Mouse (Mus musculus) embryonic facial prominence, embryonic 14.5 days (tissue): Measurements from ENCODE around the gene Mindy2. TPM values are rescaled to one million over a fixed set of nuclear protein-coding genes. Genes with fewer than 3 reads are reported as not detected.

Experiments used
- ATAC-seq: fragments of 200-750 bp; cut with Nextera tagmentation; 2 replicates; pipeline ENCODE4 v1.8.0; 2017; ENCODE audit warnings: low read depth, moderate number of reproducible peaks, moderate TSS enrichment
- DNase-seq: peaks from one replicate; pipeline ENCODE4 v3.0.0-alpha.2; 2015; ENCODE audit warnings: low spot score
- H3K27ac ChIP-seq: fragments of 300-500 bp; sonication (generic); replicated peaks from 2 replicates; pipeline ENCODE4 v1.5.1; 2014; ENCODE audit warnings: low read depth, mild to moderate bottlenecking, low read length, moderate library complexity
- H3K27me3 ChIP-seq: fragments of 300-500 bp; sonication (generic); replicated peaks from 2 replicates; pipeline ENCODE4 v1.6.1; 2014; ENCODE audit warnings: low read length; ENCODE audit not compliant: control insufficient read depth, insufficient read depth
- H3K36me3 ChIP-seq: fragments of 300-500 bp; sonication (generic); 2 replicates; pipeline ENCODE4 v1.6.1; 2014; ENCODE audit warnings: low read length, mixed read lengths; ENCODE audit not compliant: control insufficient read depth, insufficient read depth
- H3K4me1 ChIP-seq: fragments of 300-500 bp; sonication (generic); 2 replicates; pipeline ENCODE4 v1.6.1; 2014; ENCODE audit warnings: antibody characterized with exemption, low read length; ENCODE audit not compliant: control insufficient read depth, insufficient read depth
- H3K4me2 ChIP-seq: fragments of 300-500 bp; sonication (generic); 2 replicates; pipeline ENCODE4 v1.6.1; 2014; ENCODE audit warnings: low read depth, mild to moderate bottlenecking, low read length, moderate library complexity, mixed read lengths
- H3K4me3 ChIP-seq: fragments of 300-500 bp; sonication (generic); 2 replicates; pipeline ENCODE4 v1.5.1; 2014; ENCODE audit warnings: low read depth, mild to moderate bottlenecking, low read length
- H3K9ac ChIP-seq: fragments of 300-500 bp; sonication (generic); 2 replicates; pipeline ENCODE4 v1.6.1; 2014; ENCODE audit warnings: low read depth, mild to moderate bottlenecking, low read length, moderate library complexity, mixed read lengths
- H3K9me3 ChIP-seq: fragments of 300-500 bp; sonication (generic); 2 replicates; pipeline ENCODE4 v1.6.1; 2016; ENCODE audit warnings: low read length; ENCODE audit not compliant: control insufficient read depth
- WGBS: fragments of 180-500 bp; shearing (Covaris S2); extraction: QIAGEN DNeasy Blood & Tissue Kit; methylation state at CpG from one replicate; pipeline ENCODE4 v1.1.7; 2014; 5-methylcytosine and 5-hydroxymethylcytosine counted together
- polyA plus RNA-seq: library from polyadenylated mRNA; unstranded; fragments of >200 nt; fragmentation: Nextera tagmentation; extraction: Ambion mirVana; gene quantifications from 2 replicates; pipeline ENCODE4 v1.2.1, GENCODE M21; 2014

Mindy2 gene
- polyA plus RNA-seq, 1 experiment from 2014 or later = 15.3 TPM

DNA sequence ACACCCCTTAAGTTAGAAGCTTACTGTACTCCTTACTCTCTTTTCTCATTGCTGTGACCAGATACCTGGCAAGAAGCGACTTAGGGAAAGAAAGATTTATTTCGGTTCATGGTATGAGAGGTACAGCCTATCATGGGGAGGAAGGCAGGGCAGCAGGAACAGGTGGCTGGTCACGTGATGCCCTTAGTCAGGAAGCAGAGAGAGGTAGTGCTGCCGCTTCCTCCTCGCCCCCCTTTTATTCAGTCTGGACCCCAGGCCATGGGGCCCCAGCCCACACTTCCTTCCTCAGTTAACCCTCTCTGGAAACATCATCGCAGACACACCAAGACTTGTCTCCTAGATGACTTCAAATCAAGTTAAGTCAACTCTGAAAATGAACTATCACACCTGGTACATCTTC is 14.3 kb upstream of the Mindy2 start:
- Histone ChIP-seq H3K4me2 (no peak overlapping the region), H3K4me3 (no peak overlapping the region), H3K4me1 (peaks cover 5% of the 10 kb centered on the region; the same call in 1 of the 2 replicates), H3K27ac (no peak overlapping the region), H3K27me3 (no peaks in the 10 kb centered on the region), H3K9me3 (peaks cover 4% of the 10 kb centered on the region), H3K9ac (no peak overlapping the region), H3K36me3 (no peaks in the 10 kb centered on the region)
- ATAC-seq (no peak), DNase-seq (no peak)
- WGBS = 59% methylated on average over 6 of the region's 6 CpGs

DNA sequence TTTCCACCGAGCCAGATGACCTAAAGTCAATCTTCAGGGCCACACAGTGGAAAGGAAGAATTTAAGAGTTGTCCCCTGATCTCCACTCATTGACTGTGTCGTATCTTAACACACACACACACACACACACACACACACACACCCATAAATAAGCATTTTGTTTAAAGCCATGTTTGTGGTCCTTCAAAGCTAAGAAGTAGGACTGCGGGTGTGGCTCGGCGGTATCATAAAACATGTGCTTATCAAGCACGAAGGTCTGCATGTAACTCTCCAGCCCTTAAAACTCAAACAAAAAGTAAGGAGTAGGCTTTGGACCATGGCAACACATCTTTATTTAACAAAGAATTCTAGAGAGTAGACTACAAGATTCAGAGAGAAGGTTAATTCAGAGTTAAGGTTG is 13.4 kb upstream of the Mindy2 start:
- Histone ChIP-seq H3K4me2 (no peak overlapping the region), H3K36me3 (no peaks in the 10 kb centered on the region), H3K27ac (no peak overlapping the region), H3K9me3 (peaks cover 4% of the 10 kb centered on the region), H3K9ac (no peak overlapping the region), H3K4me3 (no peak overlapping the region), H3K4me1 (peaks cover 5% of the 10 kb centered on the region; the same call in 1 of the 2 replicates), H3K27me3 (no peaks in the 10 kb centered on the region)
- DNase-seq = no peak
- no peak for ATAC-seq
- WGBS = 84% methylated on average over 6 of the region's 6 CpGs

DNA sequence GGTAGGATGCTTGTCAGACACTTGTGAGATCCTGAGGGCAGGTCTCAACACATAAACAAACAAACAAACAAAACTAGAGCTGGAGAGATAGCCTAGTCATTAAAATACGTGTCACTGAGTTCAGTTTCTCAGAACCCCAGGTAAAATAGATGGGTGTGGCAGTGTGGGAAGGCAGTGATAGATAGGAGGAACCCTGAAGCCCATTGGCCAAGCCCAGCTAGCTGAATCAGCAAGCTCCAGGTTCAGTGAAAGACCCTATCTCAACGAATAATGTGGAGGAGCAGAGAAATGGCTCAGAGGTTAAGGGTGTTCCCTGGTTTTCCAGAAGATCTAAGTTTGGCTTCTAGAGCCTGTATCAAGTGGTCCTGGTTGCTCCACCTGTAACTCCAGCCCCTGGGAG is 12.2 kb upstream of the Mindy2 start:
- DNase-seq (no peak), ATAC-seq (no peak)
- no peaks in the 10 kb centered on the region for H3K36me3 ChIP-seq
- peaks cover 4% of the 10 kb centered on the region for H3K9me3 ChIP-seq
- H3K4me1 ChIP-seq = peaks cover 5% of the 10 kb centered on the region; the same call in 1 of the 2 replicates
- no peaks in the 10 kb centered on the region for H3K27me3 ChIP-seq
- WGBS = 67% methylated on average over 2 of the region's 2 CpGs
- H3K4me2 ChIP-seq = no peak overlapping the region
- no peak overlapping the region for H3K27ac ChIP-seq
- H3K9ac ChIP-seq = no peak overlapping the region
- H3K4me3 ChIP-seq = no peak overlapping the region

DNA sequence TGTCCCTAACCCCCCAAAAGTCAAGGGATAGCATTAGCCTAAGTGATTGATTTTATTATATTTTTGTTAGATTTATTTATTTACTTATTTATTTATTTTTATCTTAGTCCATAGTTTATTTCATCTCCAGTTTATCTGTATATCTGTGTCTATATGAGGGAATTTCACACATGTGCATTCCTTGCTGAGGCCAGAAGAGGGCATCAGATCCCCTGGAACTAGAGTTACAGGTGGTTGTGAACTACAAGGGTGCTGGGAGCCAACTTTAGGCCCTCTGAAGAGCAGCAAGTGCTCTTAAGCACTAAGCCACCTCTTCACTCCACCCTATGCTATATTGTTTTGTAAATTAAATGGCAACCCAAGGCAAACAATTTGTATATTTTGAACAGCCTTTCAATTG is 11.1 kb upstream of the Mindy2 start:
- peaks cover 4% of the 10 kb centered on the region for H3K9me3 ChIP-seq
- no peak overlapping the region for H3K4me2 ChIP-seq
- no peak overlapping the region for H3K4me3 ChIP-seq
- no peak for DNase-seq
- no peaks in the 10 kb centered on the region for H3K27me3 ChIP-seq
- no peak for ATAC-seq
- H3K9ac ChIP-seq = no peak overlapping the region
- no peak overlapping the region for H3K27ac ChIP-seq
- H3K36me3 ChIP-seq = no peaks in the 10 kb centered on the region
- peaks cover under 1% of the 10 kb centered on the region; the same call in 1 of the 2 replicates for H3K4me1 ChIP-seq

DNA sequence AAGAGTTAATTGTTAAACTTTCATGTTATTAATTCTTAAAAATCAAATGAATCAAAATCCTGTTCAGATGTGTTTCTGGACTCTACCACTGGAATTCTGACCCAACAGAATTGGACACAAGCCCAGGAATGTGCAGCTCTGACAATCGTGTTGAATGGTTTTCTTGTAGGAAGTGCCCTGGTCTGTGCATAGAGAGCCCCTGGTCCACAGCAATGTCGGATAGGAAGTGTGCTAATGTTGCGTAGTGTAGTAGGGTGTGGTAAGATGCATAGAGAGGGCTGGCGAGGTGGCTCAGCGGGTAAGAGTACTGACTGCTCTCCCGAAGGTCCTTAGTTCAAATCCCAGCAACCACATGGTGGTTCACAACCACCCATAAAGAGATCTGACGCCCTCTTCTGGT is 9.8 kb upstream of the Mindy2 start:
- H3K36me3 ChIP-seq = no peaks in the 10 kb centered on the region
- 63% methylated on average over 7 of the region's 7 CpGs for WGBS
- ATAC-seq (no peak), DNase-seq (no peak)
- H3K9me3 ChIP-seq = peaks cover 4% of the 10 kb centered on the region
- no peaks in the 10 kb centered on the region for H3K27me3 ChIP-seq
- H3K9ac ChIP-seq = no peak overlapping the region
- H3K4me1 ChIP-seq = no peaks in the 10 kb centered on the region
- no peak overlapping the region for H3K27ac ChIP-seq
- no peak overlapping the region for H3K4me2 ChIP-seq
- no peak overlapping the region for H3K4me3 ChIP-seq

DNA sequence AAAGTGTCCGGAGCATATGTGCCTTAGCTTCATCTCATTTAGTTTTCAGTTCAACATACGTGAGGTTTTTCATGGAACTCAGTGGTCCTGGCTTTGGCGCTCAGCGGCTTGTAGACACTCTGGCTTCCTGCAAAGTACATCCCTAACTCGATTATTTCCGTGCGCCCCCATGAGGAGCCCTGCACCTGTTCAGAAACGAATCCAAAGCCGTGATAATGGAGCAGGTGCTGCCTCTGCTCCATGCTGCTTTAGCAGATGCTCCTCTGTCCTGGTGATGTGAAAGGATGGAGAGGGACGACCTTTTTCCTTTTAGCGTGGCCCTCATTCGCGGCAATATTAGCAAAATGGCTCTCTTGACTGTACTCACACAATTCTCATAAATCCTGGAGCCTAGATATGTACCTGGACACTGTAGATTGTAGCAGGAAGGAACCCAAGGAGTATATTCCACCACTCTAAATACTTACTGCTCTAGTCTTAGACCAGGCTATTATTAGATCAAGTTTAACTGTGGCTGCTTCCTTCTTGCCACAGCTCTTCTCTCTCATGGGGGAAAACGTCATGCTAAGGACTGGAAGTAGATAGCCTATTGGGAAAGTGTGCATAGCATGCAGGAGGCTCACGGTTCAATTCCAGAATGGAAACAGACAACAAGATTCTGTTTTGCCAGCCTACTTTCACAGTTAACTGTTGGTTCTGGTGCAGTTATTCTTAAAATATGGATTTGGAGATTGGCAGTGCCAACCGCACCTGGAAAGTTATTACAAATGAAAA is 8.6 kb upstream of the Mindy2 start:
- Histone ChIP-seq H3K27me3 (no peaks in the 10 kb centered on the region), H3K4me3 (no peak overlapping the region), H3K36me3 (no peaks in the 10 kb centered on the region), H3K9ac (no peak overlapping the region), H3K4me1 (no peaks in the 10 kb centered on the region), H3K27ac (no peak overlapping the region), H3K9me3 (peaks cover 4% of the 10 kb centered on the region), H3K4me2 (no peak overlapping the region)
- WGBS = 70% methylated on average over 16 of the region's 16 CpGs
- DNase-seq = no peak
- ATAC-seq = no peak

DNA sequence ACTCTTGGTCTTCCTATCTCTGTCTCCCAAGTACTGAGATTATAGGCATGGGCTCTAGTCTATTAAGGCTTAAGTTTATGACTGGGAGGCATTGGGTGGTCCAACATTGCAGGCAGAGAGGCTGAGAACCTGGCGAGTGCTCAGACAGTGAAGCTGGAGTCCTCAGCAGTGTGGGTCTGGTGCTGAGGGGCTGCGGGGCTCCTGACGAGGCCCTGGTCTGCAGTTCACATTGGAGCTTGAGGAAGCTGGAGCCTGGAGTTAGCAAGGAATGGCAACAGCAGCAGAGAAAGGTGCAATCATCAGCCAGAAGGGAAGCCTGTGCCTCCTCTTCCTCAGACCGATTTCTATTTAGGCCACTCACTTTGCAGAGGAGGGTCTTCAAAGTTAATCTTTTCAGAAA is 7.9 kb upstream of the Mindy2 start:
- H3K4me3 ChIP-seq = no peak overlapping the region
- no peak overlapping the region for H3K4me2 ChIP-seq
- no peaks in the 10 kb centered on the region for H3K27me3 ChIP-seq
- 77% methylated on average over 4 of the region's 4 CpGs for WGBS
- H3K27ac ChIP-seq = no peak overlapping the region
- no peak for DNase-seq
- no peak for ATAC-seq
- H3K4me1 ChIP-seq = no peaks in the 10 kb centered on the region
- H3K36me3 ChIP-seq = no peaks in the 10 kb centered on the region
- no peak overlapping the region for H3K9ac ChIP-seq
- peaks cover 4% of the 10 kb centered on the region for H3K9me3 ChIP-seq

DNA sequence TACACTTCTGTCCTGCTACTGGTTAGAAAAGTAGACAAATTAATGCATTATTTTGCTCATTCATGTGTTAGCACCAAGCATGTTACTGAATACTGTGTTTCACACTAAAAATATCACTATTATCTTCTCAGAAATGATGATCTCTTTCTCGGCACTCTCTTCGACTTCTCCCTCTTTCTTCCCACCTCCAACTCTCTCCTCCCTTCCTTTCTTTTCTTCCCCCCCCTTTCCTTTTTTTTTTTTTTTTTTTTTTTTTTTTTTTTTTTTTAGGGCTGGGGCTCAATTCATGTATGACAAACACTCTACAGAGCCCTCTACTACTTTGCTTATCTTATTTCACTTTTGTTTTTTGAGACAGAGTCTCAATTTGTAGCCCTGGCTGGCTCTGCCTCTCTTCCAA is 1.3 kb upstream of the Mindy2 start:
- Histone ChIP-seq H3K27me3 (no peaks in the 10 kb centered on the region), H3K9ac (no peak overlapping the region), H3K4me2 (no peak overlapping the region), H3K9me3 (no peaks in the 10 kb centered on the region), H3K36me3 (no peaks in the 10 kb centered on the region), H3K27ac (no peak overlapping the region), H3K4me1 (peaks cover 16% of the 10 kb centered on the region), H3K4me3 (no peak overlapping the region)
- no peak for ATAC-seq
- 58% methylated on average over 2 of the region's 2 CpGs for WGBS
- no peak for DNase-seq
